Mouse (Mus musculus): ENCODE results near the gene Olfr1052.

DNA sequence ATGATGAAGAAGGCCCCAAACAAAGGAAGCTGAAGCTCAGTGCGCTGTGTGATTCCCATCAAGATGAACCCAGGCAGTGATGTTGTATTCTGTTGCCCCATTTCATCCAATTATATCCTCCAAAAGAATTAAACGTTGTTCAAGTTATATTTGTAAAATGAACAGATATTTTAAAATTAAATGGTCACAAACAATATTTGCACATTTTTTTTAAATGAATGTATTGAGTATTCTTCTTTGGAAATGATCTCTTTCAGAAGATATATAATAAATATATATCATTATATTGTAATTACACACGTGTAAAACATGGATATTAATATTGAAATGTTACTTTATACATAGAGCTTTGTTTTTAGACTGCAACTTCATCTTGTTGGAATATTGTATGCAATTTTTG lies 22.9 kb downstream of the Olfr1052 start, which contains the start of gene Olfr1053:
- TF ChIP-seq USF1 (IDR thresholded peaks at IDR 0.05; ENCODE audit: low read depth), result no peak
- TF ChIP-seq E2F4 (IDR thresholded peaks at IDR 0.05; ENCODE audit: insufficient read depth), result no peak
- TF ChIP-seq POLR2A (IDR thresholded peaks at IDR 0.05; ENCODE audit: insufficient read length, low read depth), result no peak
- TF ChIP-seq MYOG (IDR thresholded peaks at IDR 0.05; ENCODE audit: control insufficient read depth in 1 of 3, insufficient read depth in 1 of 3, insufficient read length in 2 of 3, low read depth in 2 of 3), result no peak
- no peak for TF ChIP-seq TCF12 (IDR thresholded peaks at IDR 0.05; ENCODE audit: insufficient read depth, poor library complexity, severe bottlenecking)
- no peak for TF ChIP-seq POLR2AphosphoS2 (IDR thresholded peaks at IDR 0.05; ENCODE audit: insufficient read length, low read depth)
